Mouse (Mus musculus) hindbrain, postnatal 0 days (tissue): ENCODE measurements around the gene Socs3. TPM values are rescaled to one million over a fixed set of nuclear protein-coding genes. Genes with fewer than 3 reads are reported as not detected.
A peak's percentile ranks its signal among the peaks of the same experiment; 100 is the strongest.

Experiments
- ATAC-seq: fragments of 200-750 bp; cut with Nextera tagmentation; 2 replicates; pipeline ENCODE4 v1.8.0; 2017; ENCODE audit warnings: mild to moderate bottlenecking, moderate TSS enrichment, moderate library complexity
- DNase-seq: peaks from one replicate; pipeline ENCODE4 v3.0.0-alpha.2; 2015; ENCODE audit warnings: low spot score
- H3K27ac ChIP-seq: fragments of 300-500 bp; sonication (generic); 2 replicates; pipeline ENCODE4 v1.5.1; 2014; ENCODE audit warnings: mild to moderate bottlenecking
- H3K27me3 ChIP-seq: fragments of 300-500 bp; sonication (generic); 2 replicates; pipeline ENCODE4 v1.6.1; 2014; ENCODE audit warnings: low read length, mixed read lengths; ENCODE audit not compliant: insufficient read depth
- H3K36me3 ChIP-seq: fragments of 300-500 bp; sonication (generic); 2 replicates; pipeline ENCODE4 v1.6.1; 2014; ENCODE audit warnings: low read length, mixed read lengths; ENCODE audit not compliant: insufficient read depth
- H3K4me1 ChIP-seq: fragments of 300-500 bp; sonication (generic); 2 replicates; pipeline ENCODE4 v1.6.1; 2014; ENCODE audit warnings: antibody characterized with exemption, low read length, mixed read lengths; ENCODE audit not compliant: insufficient read depth
- H3K4me2 ChIP-seq: fragments of 300-500 bp; sonication (generic); 2 replicates; pipeline ENCODE4 v1.6.1; 2014; ENCODE audit warnings: low read depth, mild to moderate bottlenecking, low read length, moderate library complexity, mixed read lengths
- H3K4me3 ChIP-seq: fragments of 300-500 bp; sonication (generic); 2 replicates; pipeline ENCODE4 v1.5.1; 2014; ENCODE audit warnings: low read length
- H3K9ac ChIP-seq: fragments of 300-500 bp; sonication (generic); replicated peaks from 2 replicates; pipeline ENCODE4 v1.6.1; 2014; ENCODE audit warnings: mild to moderate bottlenecking, low read length, moderate library complexity, mixed read lengths
- H3K9me3 ChIP-seq: fragments of 300-500 bp; sonication (generic); 2 replicates; pipeline ENCODE4 v1.6.1; 2016; ENCODE audit warnings: low read length, mixed read lengths
- CTCF ChIP-seq: IDR thresholded peaks from 2 replicates; pipeline ENCODE4 v1.5.1; 2016; ENCODE audit warnings: antibody characterized with exemption, control low read depth, low read depth
- WGBS: fragments of 180-500 bp; shearing (Covaris S2); extraction: QIAGEN DNeasy Blood & Tissue Kit; methylation state at CpG from one replicate; pipeline ENCODE4 v1.1.7; 2014; 5-methylcytosine and 5-hydroxymethylcytosine counted together
- polyA plus RNA-seq: library from polyadenylated mRNA; unstranded; fragments of >200 nt; fragmentation: Nextera tagmentation; extraction: Ambion mirVana; gene quantifications from 2 replicates; pipeline ENCODE4 v1.2.1, GENCODE M21; 2015
- total RNA-seq: library from RNA; depleted of rRNA; stranded (reverse); fragments of >200 nt; gene quantifications from 2 replicates; pipeline ENCODE4 v1.2.3, GENCODE M21; 2014; rRNA removed

Socs3 gene
- total RNA-seq (12.3 and 12.4 TPM in 2 replicates), polyA plus RNA-seq (6.0 and 7.0 TPM in 2 replicates)

GRCm38 (mm10) chr11:117969945-117970872 lies at the start of gene Socs3:
Gene Socs3 (minus strand): TSS chr11:117970047.
- no peaks in the 10 kb centered on the region for H3K27me3 ChIP-seq
- DNase-seq = peak; percentile 95
- peaks cover 29% of the 10 kb centered on the region for H3K4me1 ChIP-seq
- peak within 1 kb of the TSS; percentile 91 for H3K4me2 ChIP-seq
- H3K27ac ChIP-seq = peak within 1 kb of the TSS; percentile 85
- TF ChIP-seq CTCF = peak; percentile 95
- 12% methylated on average over 21 of the region's 21 CpGs for WGBS
- H3K9me3 ChIP-seq = no peaks in the 10 kb centered on the region
- H3K4me3 ChIP-seq = peak within 1 kb of the TSS; percentile 53
- H3K9ac ChIP-seq = peak within 1 kb of the TSS; percentile 62
- no peaks in the 10 kb centered on the region for H3K36me3 ChIP-seq
- peak; percentile 30; the same call in 1 of the 2 replicates for ATAC-seq

GRCm38 (mm10) chr11:118018328-118018727 lies 48.5 kb upstream of the Socs3 start:
- 95% methylated on average over 4 of the region's 4 CpGs for WGBS
- Histone ChIP-seq H3K36me3 (peaks cover 20% of the 10 kb centered on the region), H3K9me3 (no peaks in the 10 kb centered on the region), H3K27me3 (no peaks in the 10 kb centered on the region), H3K4me1 (no peaks in the 10 kb centered on the region), H3K27ac (no peak overlapping the region), H3K9ac (no peak overlapping the region), H3K4me3 (no peak overlapping the region), H3K4me2 (no peak overlapping the region)
- DNase-seq (no peak), ATAC-seq (no peak)
- TF ChIP-seq CTCF = peak; percentile 57

GRCm38 (mm10) chr11:118015381-118016145 lies 45.7 kb upstream of the Socs3 start:
- no peaks in the 10 kb centered on the region for H3K9me3 ChIP-seq
- no peak overlapping the region for H3K4me3 ChIP-seq
- ATAC-seq (no peak), DNase-seq (no peak)
- 92% methylated on average over 8 of the region's 8 CpGs for WGBS
- no peaks in the 10 kb centered on the region for H3K27me3 ChIP-seq
- H3K36me3 ChIP-seq = peaks cover 20% of the 10 kb centered on the region
- H3K4me1 ChIP-seq = no peaks in the 10 kb centered on the region
- no peak overlapping the region for H3K4me2 ChIP-seq
- no peak for TF ChIP-seq CTCF
- H3K9ac ChIP-seq = no peak overlapping the region
- H3K27ac ChIP-seq = no peak overlapping the region

GRCm38 (mm10) chr11:118014391-118014995 lies 44.6 kb upstream of the Socs3 start:
- DNase-seq (no peak), ATAC-seq (no peak)
- no peaks in the 10 kb centered on the region for H3K27me3 ChIP-seq
- no peak overlapping the region for H3K4me2 ChIP-seq
- peaks cover 14% of the 10 kb centered on the region; the same call in 1 of the 2 replicates for H3K36me3 ChIP-seq
- peaks cover 1% of the 10 kb centered on the region for H3K4me1 ChIP-seq
- H3K4me3 ChIP-seq = no peak overlapping the region
- no peaks in the 10 kb centered on the region for H3K9me3 ChIP-seq
- no peak overlapping the region for H3K9ac ChIP-seq
- H3K27ac ChIP-seq = no peak overlapping the region
- 87% methylated on average over 12 of the region's 12 CpGs for WGBS
- TF ChIP-seq CTCF = no peak

- DNase-seq (no peak), ATAC-seq (no peak)
- Histone ChIP-seq H3K4me2 (no peak overlapping the region), H3K4me1 (peaks cover 10% of the 10 kb centered on the region), H3K27me3 (no peaks in the 10 kb centered on the region), H3K27ac (no peak overlapping the region), H3K9ac (no peak overlapping the region), H3K36me3 (peaks cover 11% of the 10 kb centered on the region; the same call in 1 of the 2 replicates), H3K4me3 (no peak overlapping the region), H3K9me3 (no peaks in the 10 kb centered on the region)
- WGBS = 63% methylated on average over 2 of the region's 2 CpGs
- TF ChIP-seq CTCF = no peak
Measured at GRCm38 (mm10) chr11:118013339-118013738, 43.5 kb upstream of the Socs3 start.

GRCm38 (mm10) chr11:118012595-118012994 lies 42.7 kb upstream of the Socs3 start:
- no peaks in the 10 kb centered on the region for H3K9me3 ChIP-seq
- no peak for TF ChIP-seq CTCF
- WGBS = 85% methylated on average over 1 of the region's 1 CpGs
- DNase-seq (no peak), ATAC-seq (no peak)
- H3K9ac ChIP-seq = no peak overlapping the region
- no peak overlapping the region for H3K4me2 ChIP-seq
- H3K27me3 ChIP-seq = no peaks in the 10 kb centered on the region
- peaks cover 10% of the 10 kb centered on the region for H3K4me1 ChIP-seq
- H3K27ac ChIP-seq = no peak overlapping the region
- peaks cover 4% of the 10 kb centered on the region; the same call in 1 of the 2 replicates for H3K36me3 ChIP-seq
- H3K4me3 ChIP-seq = no peak overlapping the region
